Mouse (Mus musculus) layer of hippocampus, adult 2 months (tissue): ENCODE data around the gene Iqcf1. TPM values are rescaled to one million over a fixed set of nuclear protein-coding genes. Genes with fewer than 3 reads are reported as not detected.

Experiments
- DNase-seq, 2 experiments: peaks; one replicate each; pipeline ENCODE4 v3.0.0; 2022; ENCODE audit warnings: low spot score in 2 of 2
- H3K27ac ChIP-seq: fragments of 200-600 bp; 2 replicates; pipeline ENCODE4 v1.8.1; 2022
- H3K4me3 ChIP-seq: fragments of 200-600 bp; 2 replicates; pipeline ENCODE4 v1.8.1; 2022; ENCODE audit warnings: mild to moderate bottlenecking
- CTCF ChIP-seq: fragments of 200-600 bp; conservative IDR thresholded peaks from 2 replicates; pipeline ENCODE4 v1.8.1; 2022; ENCODE audit warnings: antibody characterized with exemption, mild to moderate bottlenecking, moderate library complexity
- total RNA-seq, 2 experiments: library from RNA; stranded (reverse); gene quantifications; 2 replicates each; pipeline ENCODE4 v1.2.3; 2021

Iqcf1 gene
- total RNA-seq, 2 experiments from 2014 or later: not detected

GRCm38 (mm10) chr9:106459946-106460345 lies 39.8 kb upstream of the Iqcf1 start:
- no peak for DNase-seq
- Histone ChIP-seq H3K4me3 (no peak overlapping the region), H3K27ac (peak overlapping the region; percentile 72)
- no peak for TF ChIP-seq CTCF

- no peak for DNase-seq
- Histone ChIP-seq H3K27ac (peak overlapping the region; percentile 72), H3K4me3 (peak overlapping the region; percentile 13; the same call in 1 of the 2 replicates)
- TF ChIP-seq CTCF: no peak
These were observed 39.3 kb upstream of the Iqcf1 start for GRCm38 (mm10) chr9:106460401-106461025.

- DNase-seq: no peak
- Histone ChIP-seq H3K27ac (peak overlapping the region; percentile 72), H3K4me3 (no peak overlapping the region; the same call in 1 of the 2 replicates)
- no peak for TF ChIP-seq CTCF
These were observed 38.7 kb upstream of the Iqcf1 start for GRCm38 (mm10) chr9:106461026-106461415.

GRCm38 (mm10) chr9:106461641-106462429 lies 37.9 kb upstream of the Iqcf1 start:
- no peak for TF ChIP-seq CTCF
- DNase-seq: no peak
- peak overlapping the region; percentile 69; the same call in 1 of the 2 replicates for H3K27ac ChIP-seq
- no peak overlapping the region; the same call in 1 of the 2 replicates for H3K4me3 ChIP-seq

GRCm38 (mm10) chr9:106462430-106462800 lies 37.4 kb upstream of the Iqcf1 start:
- H3K4me3 ChIP-seq: no peak overlapping the region
- no peak overlapping the region; the same call in 1 of the 2 replicates for H3K27ac ChIP-seq
- TF ChIP-seq CTCF: no peak

GRCm38 (mm10) chr9:106463122-106464063 lies 36.4 kb upstream of the Iqcf1 start:
- peak overlapping the region; percentile 99 for H3K27ac ChIP-seq
- no peak for DNase-seq
- H3K4me3 ChIP-seq: no peak overlapping the region
- no peak for TF ChIP-seq CTCF

More at GRCm38 (mm10) chr9:106462430-106462800, 37.4 kb upstream of the Iqcf1 start:
- DNase-seq: no peak

- peak overlapping the region; percentile 75 for H3K4me3 ChIP-seq
- DNase-seq: peak in 1 of 2 experiments; percentile 72
- no peak; the same call in 1 of the 2 replicates for TF ChIP-seq CTCF
- H3K27ac ChIP-seq: peak overlapping the region; percentile 99
These were observed 34.8 kb upstream of the Iqcf1 start for GRCm38 (mm10) chr9:106464751-106465541.

- Histone ChIP-seq H3K4me3 (peak within 1 kb of the TSS; percentile 75), H3K27ac (peak within 1 kb of the TSS; percentile 99)
- DNase-seq: peak; percentile 67 to 78
- TF ChIP-seq CTCF: no peak
These were observed 34.1 kb upstream of the Iqcf1 start, which contains the start of gene Gpr62 for GRCm38 (mm10) chr9:106465571-106466200. TSS of gene Gpr62 (minus strand) at chr9:106465938.

- Histone ChIP-seq H3K4me3 (no peak overlapping the region), H3K27ac (no peak overlapping the region)
- DNase-seq: no peak
- no peak for TF ChIP-seq CTCF
These were observed 33.0 kb upstream of the Iqcf1 start for GRCm38 (mm10) chr9:106466721-106467120.

- no peak for DNase-seq
- TF ChIP-seq CTCF: no peak
- no peak overlapping the region for H3K27ac ChIP-seq
- H3K4me3 ChIP-seq: no peak overlapping the region
These were observed 32.0 kb upstream of the Iqcf1 start for GRCm38 (mm10) chr9:106467746-106468145.

GRCm38 (mm10) chr9:106469317-106469716 lies 30.4 kb upstream of the Iqcf1 start:
- H3K4me3 ChIP-seq: no peak overlapping the region
- TF ChIP-seq CTCF: peak; percentile 19; the same call in 1 of the 2 replicates
- no peak overlapping the region for H3K27ac ChIP-seq
- no peak for DNase-seq
